Mouse (Mus musculus) kidney, postnatal 10 days (tissue): Measurements from ENCODE around the gene Rasal3.

Source experiments
- DNase-seq: peaks from one replicate; pipeline ENCODE4 v3.0.0; 2021; ENCODE audit warnings: mixed read lengths

Gene Rasal3

GRCm38 (mm10) chr17:32353696-32354095 is 49.7 kb downstream of the Rasal3 start:
- peak; percentile 87 for DNase-seq

GRCm38 (mm10) chr17:32351726-32352125 is 51.7 kb downstream of the Rasal3 start:
- no peak for DNase-seq

- DNase-seq: no peak
Measured at GRCm38 (mm10) chr17:32351269-32351668, 52.1 kb downstream of the Rasal3 start.

GRCm38 (mm10) chr17:32350382-32350983 is 52.9 kb downstream of the Rasal3 start, which contains the start of gene Akap8l:
Gene Akap8l, minus strand, starts transcription at chr17:32350607.
- DNase-seq: peak; percentile 96

- DNase-seq: no peak
Measured at GRCm38 (mm10) chr17:32349851-32350381, 53.5 kb downstream of the Rasal3 start.

GRCm38 (mm10) chr17:32349037-32349732 is 54.2 kb downstream of the Rasal3 start:
- DNase-seq: peak; percentile 52

- no peak for DNase-seq
Measured at GRCm38 (mm10) chr17:32348406-32348805, 55.0 kb downstream of the Rasal3 start.

- DNase-seq: no peak
Measured at GRCm38 (mm10) chr17:32341102-32341501, 62.3 kb downstream of the Rasal3 start.
